12 mouse cellular contexts compared by ENCODE assay signal in genomic region chr2:35615977-35616376, GRCm38 (mm10). TPM values are rescaled to one million over a fixed set of nuclear protein-coding genes. Genes with fewer than 3 reads are reported as not detected.
A peak's percentile ranks its signal among the peaks of the same experiment; 100 is the strongest.
DNase-seq lines count a peak whose midpoint lies in the region; ATAC-seq and TF ChIP-seq lines count a peak whose summit lies in the region.
"Had no signal": no experiment of that assay in that cellular context is flagged by ENCODE, and none has a peak within 500 bp of the region (broad histone marks: within the 10 kb centered on the region; RNA-seq: fewer than 3 reads in every experiment).

No protein-coding gene starts in this region.

- intact Hi-C loops in heart, adult 2 months (cut with DNase I) = loop anchor here (2.0 kb wide), 1 partner anchor 27 kb away; no protein-coding TSS in a partner anchor

- no peak for TF ChIP-seq EP300 in heart, adult 2 months (IDR thresholded peaks at IDR 0.05; ENCODE audit: insufficient read depth, low read depth, low read length)
- TF ChIP-seq EP300 in stomach, postnatal 0 days (optimal IDR thresholded peaks at IDR 0.05) = no peak

- H3K4me1 ChIP-seq in heart, adult 2 months (ENCODE audit: control insufficient read depth, insufficient read depth, low read length) = peaks cover 57% of the 10 kb centered on the region
- H3K4me1 ChIP-seq in heart, embryonic 12.5 days (replicated peaks) = peaks cover 98% of the 10 kb centered on the region
- peaks cover 85% of the 10 kb centered on the region for H3K4me1 ChIP-seq in midbrain, embryonic 10.5 days
- H3K4me1 ChIP-seq in midbrain, embryonic 14.5 days (ENCODE audit: control insufficient read depth, insufficient read depth, low read length) = peaks cover 23% of the 10 kb centered on the region
- peaks cover 6% of the 10 kb centered on the region for H3K4me1 ChIP-seq in stomach, postnatal 0 days (replicated peaks; ENCODE audit: control insufficient read depth, insufficient read depth)

- no peak overlapping the region for H3K9ac ChIP-seq in heart, adult 2 months (ENCODE audit: low read depth, low read length)
- no peak overlapping the region; the same call in 1 of the 2 replicates for H3K9ac ChIP-seq in heart, embryonic 12.5 days
- H3K9ac ChIP-seq in midbrain, embryonic 14.5 days (replicated peaks; ENCODE audit: low read length) = no peak overlapping the region
- H3K9ac ChIP-seq in stomach, postnatal 0 days (ENCODE audit: low read length) = no peak overlapping the region
- H3K9ac ChIP-seq: embryonic facial prominence, embryonic 15.5 days had no signal

- H3K36me3 ChIP-seq in heart, adult 2 months (ENCODE audit: control insufficient read depth, insufficient read depth, low read length) = no peaks in the 10 kb centered on the region
- H3K36me3 ChIP-seq in heart, embryonic 12.5 days = no peaks in the 10 kb centered on the region
- no peaks in the 10 kb centered on the region for H3K36me3 ChIP-seq in midbrain, embryonic 10.5 days
- no peaks in the 10 kb centered on the region for H3K36me3 ChIP-seq in midbrain, embryonic 14.5 days (ENCODE audit: control insufficient read depth, insufficient read depth, low read length)
- 0 out of 2 replicates have a peak, but pooled peaks cover 2% of the 10 kb centered on the region for H3K36me3 ChIP-seq in stomach, postnatal 0 days (ENCODE audit: control insufficient read depth, insufficient read depth, low read length)
- H3K36me3 ChIP-seq: embryonic facial prominence, embryonic 15.5 days had no signal

- no peaks in the 10 kb centered on the region for H3K79me2 ChIP-seq in heart, adult 2 months (replicated peaks; ENCODE audit: control insufficient read depth, insufficient read depth, low read length)

- H3K27ac ChIP-seq in heart, adult 2 months = peak overlapping the region; percentile 90
- H3K27ac ChIP-seq in heart, embryonic 12.5 days (ENCODE audit: poor library complexity, severe bottlenecking) = no peak overlapping the region
- peak overlapping the region; percentile 42; the same call in 1 of the 2 replicates for H3K27ac ChIP-seq in midbrain, embryonic 10.5 days (replicated peaks)
- H3K27ac ChIP-seq in midbrain, embryonic 14.5 days (replicated peaks; ENCODE audit: low read depth, low read length) = no peak overlapping the region
- peak overlapping the region; percentile 71 for H3K27ac ChIP-seq in stomach, postnatal 0 days (replicated peaks)
- H3K27ac ChIP-seq: embryonic facial prominence, embryonic 15.5 days had no signal

- WGBS in heart, adult 2 months = 82% methylated on average over 2 of the region's 2 CpGs
- WGBS in heart, embryonic 12.5 days = 63% methylated on average over 2 of the region's 2 CpGs
- 52% methylated on average over 2 of the region's 2 CpGs for WGBS in midbrain, embryonic 10.5 days
- WGBS in midbrain, embryonic 14.5 days = 61% methylated on average over 2 of the region's 2 CpGs
- WGBS in stomach, postnatal 0 days = 50% methylated on average over 2 of the region's 2 CpGs

- no peaks in the 10 kb centered on the region for H3K9me3 ChIP-seq in heart, embryonic 12.5 days (replicated peaks)
- H3K9me3 ChIP-seq in midbrain, embryonic 10.5 days (replicated peaks) = no peaks in the 10 kb centered on the region
- no peaks in the 10 kb centered on the region for H3K9me3 ChIP-seq in midbrain, embryonic 14.5 days (ENCODE audit: control insufficient read depth, low read length)
- H3K9me3 ChIP-seq in stomach, postnatal 0 days (ENCODE audit: control insufficient read depth, low read length) = no peaks in the 10 kb centered on the region
- H3K9me3 ChIP-seq: embryonic facial prominence, embryonic 15.5 days had no signal

- no peak overlapping the region for H3K4me3 ChIP-seq in heart, adult 2 months
- H3K4me3 ChIP-seq in heart, embryonic 12.5 days = no peak overlapping the region
- no peak overlapping the region for H3K4me3 ChIP-seq in midbrain, embryonic 10.5 days
- H3K4me3 ChIP-seq in midbrain, embryonic 14.5 days (replicated peaks; ENCODE audit: low read depth, low read length) = no peak overlapping the region
- H3K4me3 ChIP-seq in stomach, postnatal 0 days (ENCODE audit: low read depth, low read length) = no peak overlapping the region
- H3K4me3 ChIP-seq: embryonic facial prominence, embryonic 15.5 days; myocyte had no signal

- no peak for ATAC-seq in heart, embryonic 12.5 days (ENCODE audit: insufficient number of reproducible peaks, low FRiP score)
- no peak for ATAC-seq in midbrain, embryonic 14.5 days (ENCODE audit: low FRiP score, low TSS enrichment)
- ATAC-seq in stomach, postnatal 0 days (ENCODE audit: low FRiP score, low TSS enrichment) = no peak
- ATAC-seq: activated CD4-positive, CD25-positive, alpha-beta regulatory T cell, adult 4 months had no signal

- TF ChIP-seq CTCF in heart, adult 2 months (IDR thresholded peaks at IDR 0.05) = peak; percentile 47
- peak; percentile 45 for TF ChIP-seq CTCF in stomach, postnatal 0 days (IDR thresholded peaks at IDR 0.05; ENCODE audit: low read depth)

- no peak overlapping the region for H3K4me2 ChIP-seq in heart, embryonic 12.5 days
- H3K4me2 ChIP-seq in midbrain, embryonic 14.5 days (ENCODE audit: low read length) = no peak overlapping the region
- H3K4me2 ChIP-seq in stomach, postnatal 0 days (replicated peaks; ENCODE audit: low read depth) = no peak overlapping the region
- H3K4me2 ChIP-seq: embryonic facial prominence, embryonic 15.5 days had no signal

- DNase-seq in heart, adult 2 months = no peak
- no peak for DNase-seq in midbrain, embryonic 10.5 days (ENCODE audit: low spot score)
- DNase-seq in midbrain, embryonic 14.5 days = no peak
- DNase-seq in cerebellum, postnatal 14 days = peak; percentile 43 to 52
- peak; percentile 43 for DNase-seq in stomach, postnatal 0 days (ENCODE audit: low spot score)
- DNase-seq in layer of hippocampus, postnatal 36 days = no peak
- no peak for DNase-seq in kidney, postnatal 4 days
- DNase-seq: kidney, adult 9 months had no signal

- no peaks in the 10 kb centered on the region for H3K27me3 ChIP-seq in heart, adult 2 months (ENCODE audit: control insufficient read depth, insufficient read depth, low read length)
- no peaks in the 10 kb centered on the region for H3K27me3 ChIP-seq in heart, embryonic 12.5 days (replicated peaks)
- H3K27me3 ChIP-seq in midbrain, embryonic 10.5 days (ENCODE audit: low read depth, poor library complexity, severe bottlenecking) = peaks cover 11% of the 10 kb centered on the region; the same call in 1 of the 2 replicates
- H3K27me3 ChIP-seq in midbrain, embryonic 14.5 days (ENCODE audit: control insufficient read depth, insufficient read depth, low read length) = no peaks in the 10 kb centered on the region
- no peaks in the 10 kb centered on the region for H3K27me3 ChIP-seq in stomach, postnatal 0 days (ENCODE audit: control insufficient read depth, insufficient read depth, low read length)
- H3K27me3 ChIP-seq: embryonic facial prominence, embryonic 15.5 days had no signal

- TF ChIP-seq POLR2A in heart, adult 2 months (IDR thresholded peaks at IDR 0.05; ENCODE audit: insufficient read depth, low read depth, low read length) = no peak

RNA-seq across cellular contexts. Expression of gene Dab2ip, which starts 57.9 kb away (rescaled TPM):
- total RNA-seq in heart, adult 2 months (2021) = 10 to 100 TPM; 45.6 to 47.9 TPM
- 34.5 and 37.5 TPM in 2 replicates for polyA plus RNA-seq in heart, adult 2 months (2012; rRNA removed)
- polyA plus RNA-seq in heart, embryonic 12.5 days (2016; fragmentation: Nextera tagmentation; extraction: Ambion mirVana) = 55.6 and 62.5 TPM in 2 replicates
- 19.7 and 24.7 TPM in 2 replicates for polyA plus RNA-seq in midbrain, embryonic 10.5 days (2016; fragmentation: Nextera tagmentation; extraction: Ambion mirVana)
- polyA plus RNA-seq in midbrain, embryonic 14.5 days (2014; fragmentation: Nextera tagmentation; extraction: Ambion mirVana) = 46.4 and 50.6 TPM in 2 replicates
- 46.4 and 48.1 TPM in 2 replicates for polyA plus RNA-seq in stomach, postnatal 0 days (2015; fragmentation: Nextera tagmentation; extraction: Ambion mirVana)
- total RNA-seq in layer of hippocampus, postnatal 36 days (2021) = 100 to 1,000 TPM; 102 to 108 TPM

Comparison
In these comparisons a context has a peak if more than half of its experiments do, and no peak if none do; other contexts are left out.
1. H3K27ac ChIP-seq: peak in heart, adult 2 months (single experiment), midbrain, embryonic 10.5 days (single experiment) and stomach, postnatal 0 days (single experiment); none in heart, embryonic 12.5 days (single experiment) and midbrain, embryonic 14.5 days (single experiment).
2. DNase-seq: peak in cerebellum, postnatal 14 days (2 of 2) and stomach, postnatal 0 days (single experiment); none in heart, adult 2 months (0 of 2), midbrain, embryonic 10.5 days (single experiment), midbrain, embryonic 14.5 days (single experiment), layer of hippocampus, postnatal 36 days (0 of 2) and kidney, postnatal 4 days (0 of 2).